Mouse (Mus musculus) limb, embryonic 14.5 days (tissue): ENCODE measurements at regions not wholly inside any gene's neighbourhood (a gene's known extent, or its start where the extent isn't known, plus 50 kb on each side); places are given as distances from the start of the nearest gene placed in this dataset.

Source experiments
- ATAC-seq: fragments of 200-750 bp; cut with Nextera tagmentation; 2 replicates; pipeline ENCODE4 v1.8.0; 2017; ENCODE audit warnings: low read depth, moderate number of reproducible peaks, moderate TSS enrichment; ENCODE audit not compliant: low FRiP score
- DNase-seq: peaks from one replicate; pipeline ENCODE4 v3.0.0-alpha.2; 2015; ENCODE audit warnings: low spot score
- H3K27ac ChIP-seq: fragments of 300-500 bp; sonication (generic); replicated peaks from 2 replicates; pipeline ENCODE4 v1.5.1; 2014; ENCODE audit warnings: low read depth, mild to moderate bottlenecking, low read length, moderate library complexity, mixed read lengths
- H3K27me3 ChIP-seq: fragments of 300-500 bp; sonication (generic); 2 replicates; pipeline ENCODE4 v1.6.1; 2014; ENCODE audit warnings: low read length, mixed read lengths; ENCODE audit not compliant: control insufficient read depth, insufficient read depth
- H3K36me3 ChIP-seq: fragments of 300-500 bp; sonication (generic); 2 replicates; pipeline ENCODE4 v1.6.1; 2014; ENCODE audit warnings: mild to moderate bottlenecking, low read length, moderate library complexity, mixed read lengths; ENCODE audit not compliant: control insufficient read depth, insufficient read depth
- H3K4me1 ChIP-seq: fragments of 300-500 bp; sonication (generic); 2 replicates; pipeline ENCODE4 v1.6.1; 2014; ENCODE audit warnings: antibody characterized with exemption, low read length, mixed read lengths; ENCODE audit not compliant: control insufficient read depth, insufficient read depth
- H3K4me2 ChIP-seq: fragments of 300-500 bp; sonication (generic); replicated peaks from 2 replicates; pipeline ENCODE4 v1.6.1; 2014; ENCODE audit warnings: low read depth, mild to moderate bottlenecking, low read length, moderate library complexity; ENCODE audit not compliant: severe bottlenecking
- H3K4me3 ChIP-seq: fragments of 300-500 bp; sonication (generic); replicated peaks from 2 replicates; pipeline ENCODE4 v1.5.1; 2014; ENCODE audit warnings: low read length
- H3K9ac ChIP-seq: fragments of 300-500 bp; sonication (generic); 2 replicates; pipeline ENCODE4 v1.6.1; 2014; ENCODE audit warnings: mild to moderate bottlenecking, low read depth, low read length, moderate library complexity; ENCODE audit not compliant: severe bottlenecking
- H3K9me3 ChIP-seq: fragments of 300-500 bp; sonication (generic); 2 replicates; pipeline ENCODE4 v1.6.1; 2016; ENCODE audit warnings: low read length; ENCODE audit not compliant: control insufficient read depth
- POLR2A ChIP-seq: fragments of 200-500 bp; IDR thresholded peaks from 2 replicates; pipeline ENCODE4 v1.8.0; 2012; ENCODE audit warnings: inconsistent platforms, mild to moderate bottlenecking, moderate library complexity, borderline replicate concordance; ENCODE audit not compliant: insufficient read depth, insufficient read length; ENCODE audit errors: extremely low read depth
- WGBS: fragments of 180-500 bp; shearing (Covaris S2); extraction: QIAGEN DNeasy Blood & Tissue Kit; methylation state at CpG from one replicate; pipeline ENCODE4 v1.1.7; 2014; 5-methylcytosine and 5-hydroxymethylcytosine counted together

DNA sequence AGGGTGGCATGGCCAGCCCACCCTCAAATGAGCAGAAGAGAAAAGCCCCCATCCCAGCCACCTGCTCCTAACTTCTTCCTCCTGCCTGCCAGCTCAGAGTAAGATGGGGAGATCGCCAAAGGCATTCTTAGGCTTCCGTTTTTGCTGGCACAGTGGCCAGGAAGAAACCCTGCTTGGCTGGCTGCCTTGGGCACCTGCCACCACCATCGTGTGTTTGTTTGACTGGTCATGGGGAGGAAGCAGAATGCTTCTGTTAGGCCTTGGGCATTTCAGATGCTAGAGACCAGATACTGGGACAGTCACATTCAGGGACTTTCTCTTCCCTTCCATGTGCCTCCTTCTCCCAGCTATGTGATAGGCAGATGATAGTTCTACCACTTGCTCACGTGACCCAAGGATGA lies 1283.7 kb upstream of the A1bg start:
- H3K9ac ChIP-seq: no peak overlapping the region
- no peak for ATAC-seq
- no peak overlapping the region for H3K27ac ChIP-seq
- H3K4me1 ChIP-seq: no peaks in the 10 kb centered on the region
- H3K36me3 ChIP-seq: no peaks in the 10 kb centered on the region
- TF ChIP-seq POLR2A: no peak
- 72% methylated on average over 4 of the region's 4 CpGs for WGBS
- H3K9me3 ChIP-seq: no peaks in the 10 kb centered on the region
- H3K4me3 ChIP-seq: no peak overlapping the region
- H3K4me2 ChIP-seq: no peak overlapping the region
- DNase-seq: no peak
- no peaks in the 10 kb centered on the region for H3K27me3 ChIP-seq

DNA sequence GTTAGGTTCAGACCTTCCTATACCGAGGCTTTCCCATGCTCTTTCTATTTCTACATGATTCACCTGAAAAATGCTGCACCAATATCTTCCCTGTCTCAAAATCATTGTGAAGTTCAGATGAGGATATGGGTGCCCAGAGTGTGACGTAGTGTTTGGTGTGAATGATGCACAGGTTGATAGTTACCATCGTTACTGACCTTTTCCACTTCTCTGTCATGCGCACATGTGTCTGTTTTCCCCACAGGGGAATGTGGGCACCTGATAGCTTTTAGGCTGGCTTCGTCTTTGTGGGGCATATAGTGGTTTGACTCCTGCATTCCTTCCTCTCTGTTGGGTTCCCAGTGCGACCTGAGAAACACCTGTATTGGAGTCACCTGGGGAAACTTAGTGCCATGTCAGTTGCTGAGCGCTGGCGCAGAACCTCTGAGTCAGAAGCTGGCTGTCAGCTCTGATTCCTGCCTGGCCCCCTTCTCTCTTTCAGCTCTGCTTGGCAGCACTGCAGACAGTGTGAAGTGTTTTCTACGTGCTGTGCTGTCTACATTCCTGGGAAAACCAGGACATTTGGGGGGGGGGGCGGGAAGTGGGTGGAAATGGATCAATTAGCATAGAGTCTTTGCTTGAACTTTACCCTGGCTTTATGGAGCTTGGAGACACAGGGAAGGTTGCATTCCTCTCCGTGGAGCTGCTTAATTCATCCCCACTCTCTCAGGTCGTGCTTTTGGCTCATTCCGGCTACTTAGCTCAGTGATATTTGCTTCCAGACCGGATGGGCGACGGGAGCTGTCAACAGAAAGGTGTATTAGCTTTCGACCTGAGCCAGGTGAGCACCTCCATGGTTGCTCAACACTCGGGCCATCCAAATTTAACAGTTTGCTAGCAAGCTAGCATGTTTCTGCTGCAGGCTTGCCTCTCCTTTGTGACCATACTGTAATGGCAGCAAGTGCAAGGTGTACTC lies 1281.4 kb upstream of the A1bg start:
- no peaks in the 10 kb centered on the region for H3K36me3 ChIP-seq

DNA sequence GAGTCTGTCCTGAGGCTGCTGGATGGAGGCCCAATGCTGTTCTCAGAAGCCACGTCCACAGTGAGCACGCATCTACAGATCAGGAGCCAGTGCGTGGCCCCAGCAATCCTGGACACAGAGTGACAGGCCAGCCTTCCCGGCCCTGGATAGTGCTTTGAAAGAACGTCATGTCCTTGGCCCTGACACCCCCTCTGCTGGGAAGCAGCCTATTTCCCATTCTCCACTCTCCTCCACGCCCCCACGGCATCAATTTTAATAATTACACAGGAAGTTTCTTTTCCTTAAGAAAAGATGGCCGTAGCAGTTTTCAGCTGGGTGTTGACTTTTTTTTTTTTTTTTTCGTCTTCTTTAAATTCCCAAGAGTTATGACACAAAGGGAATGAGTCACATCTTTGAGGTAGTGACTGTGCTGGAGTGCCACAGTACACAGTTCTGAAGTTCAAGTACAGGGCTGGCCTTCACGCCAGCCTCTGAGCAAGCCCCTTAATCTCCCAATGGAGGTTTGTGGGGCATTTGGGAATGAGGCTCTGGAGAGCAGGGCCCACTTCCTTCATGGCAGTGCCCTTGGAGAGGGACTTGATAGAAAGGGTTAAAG lies 1280.1 kb upstream of the A1bg start:
- Histone ChIP-seq H3K4me3 (no peak overlapping the region), H3K9me3 (no peaks in the 10 kb centered on the region), H3K4me1 (no peaks in the 10 kb centered on the region), H3K4me2 (no peak overlapping the region), H3K9ac (no peak overlapping the region), H3K27ac (no peak overlapping the region), H3K36me3 (no peaks in the 10 kb centered on the region), H3K27me3 (no peaks in the 10 kb centered on the region)
- no peak for DNase-seq
- TF ChIP-seq POLR2A: no peak
- ATAC-seq: no peak
- 84% methylated on average over 10 of the region's 10 CpGs for WGBS

More for the DNA sequence above, 1281.4 kb upstream of the A1bg start:
- no peak for ATAC-seq
- H3K9me3 ChIP-seq: no peaks in the 10 kb centered on the region
- no peaks in the 10 kb centered on the region for H3K4me1 ChIP-seq
- DNase-seq: no peak
- no peak overlapping the region for H3K9ac ChIP-seq
- WGBS: 69% methylated on average over 18 of the region's 18 CpGs
- no peak for TF ChIP-seq POLR2A
- H3K4me2 ChIP-seq: no peak overlapping the region
- H3K4me3 ChIP-seq: no peak overlapping the region
- H3K27ac ChIP-seq: no peak overlapping the region
- H3K27me3 ChIP-seq: no peaks in the 10 kb centered on the region

DNA sequence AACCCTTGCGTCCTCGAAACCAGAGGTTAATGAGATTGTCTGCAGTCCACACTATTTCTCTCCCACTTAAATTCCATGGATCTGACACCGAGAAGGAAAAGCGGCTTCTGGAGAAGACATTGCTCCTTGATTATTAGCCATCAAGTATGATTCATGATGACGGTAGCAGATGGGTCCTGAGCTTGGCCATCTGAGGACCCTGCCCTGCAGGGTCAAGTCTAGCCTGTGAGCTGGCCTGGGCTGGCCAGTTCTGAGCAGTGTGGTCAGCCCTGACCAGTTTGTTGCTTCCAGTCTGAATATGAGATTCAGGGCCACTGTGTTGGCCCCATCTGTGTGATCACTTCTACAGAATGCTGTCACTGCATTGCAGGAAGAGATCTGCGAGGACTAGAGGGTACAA lies 1275.9 kb upstream of the A1bg start:
- H3K4me1 ChIP-seq: no peaks in the 10 kb centered on the region
- no peaks in the 10 kb centered on the region for H3K9me3 ChIP-seq
- no peak for ATAC-seq
- H3K27me3 ChIP-seq: no peaks in the 10 kb centered on the region
- H3K36me3 ChIP-seq: no peaks in the 10 kb centered on the region
- H3K9ac ChIP-seq: no peak overlapping the region
- no peak overlapping the region for H3K27ac ChIP-seq
- WGBS: 97% methylated on average over 6 of the region's 6 CpGs
- no peak for DNase-seq
- H3K4me3 ChIP-seq: no peak overlapping the region
- no peak overlapping the region for H3K4me2 ChIP-seq
- TF ChIP-seq POLR2A: no peak

GRCm38 (mm10) chr15:62198194-62198593 lies 1275.4 kb upstream of the A1bg start:
- no peak for TF ChIP-seq POLR2A
- 91% methylated on average over 4 of the region's 4 CpGs for WGBS
- Histone ChIP-seq H3K9me3 (no peaks in the 10 kb centered on the region), H3K27me3 (no peaks in the 10 kb centered on the region), H3K36me3 (no peaks in the 10 kb centered on the region), H3K4me1 (no peaks in the 10 kb centered on the region), H3K4me2 (no peak overlapping the region), H3K4me3 (no peak overlapping the region), H3K9ac (no peak overlapping the region), H3K27ac (no peak overlapping the region)
- no peak for ATAC-seq
- DNase-seq: no peak
